Mouse (Mus musculus) heart, postnatal 0 days (tissue): ENCODE results near the gene Baz1a. TPM values are rescaled to one million over a fixed set of nuclear protein-coding genes. Genes with fewer than 3 reads are reported as not detected.

Source experiments
- ATAC-seq: fragments of 200-750 bp; cut with Nextera tagmentation; 2 replicates; pipeline ENCODE4 v1.8.0; 2017; ENCODE audit warnings: low read depth, moderate number of reproducible peaks, moderate library complexity; ENCODE audit not compliant: insufficient read depth
- DNase-seq: peaks from one replicate; pipeline ENCODE4 v3.0.0-alpha.2; 2016; ENCODE audit warnings: low spot score
- H3K27ac ChIP-seq: fragments of 300-500 bp; sonication (generic); 2 replicates; pipeline ENCODE4 v1.5.1; 2014; ENCODE audit warnings: low read depth, mild to moderate bottlenecking
- H3K27me3 ChIP-seq: fragments of 300-500 bp; sonication (generic); 2 replicates; pipeline ENCODE4 v1.6.1; 2014; ENCODE audit warnings: low read length, mixed read lengths; ENCODE audit not compliant: control insufficient read depth, insufficient read depth
- H3K36me3 ChIP-seq: fragments of 300-500 bp; sonication (generic); replicated peaks from 2 replicates; pipeline ENCODE4 v1.6.1; 2014; ENCODE audit warnings: low read length, mixed read lengths; ENCODE audit not compliant: control insufficient read depth, insufficient read depth
- H3K4me1 ChIP-seq: fragments of 300-500 bp; sonication (generic); 2 replicates; pipeline ENCODE4 v1.6.1; 2014; ENCODE audit warnings: antibody characterized with exemption; ENCODE audit not compliant: control insufficient read depth, insufficient read depth
- H3K4me2 ChIP-seq: fragments of 300-500 bp; sonication (generic); 2 replicates; pipeline ENCODE4 v1.6.1; 2014; ENCODE audit warnings: low read depth, mild to moderate bottlenecking, low read length, moderate library complexity
- H3K4me3 ChIP-seq: fragments of 300-500 bp; sonication (generic); 2 replicates; pipeline ENCODE4 v1.5.1; 2014; ENCODE audit warnings: low read depth, low read length
- H3K9ac ChIP-seq: fragments of 300-500 bp; sonication (generic); replicated peaks from 2 replicates; pipeline ENCODE4 v1.6.1; 2014; ENCODE audit warnings: low read depth, low read length, mixed read lengths
- H3K9me3 ChIP-seq: fragments of 300-500 bp; sonication (generic); replicated peaks from 2 replicates; pipeline ENCODE4 v1.6.1; 2016; ENCODE audit warnings: low read length; ENCODE audit not compliant: control insufficient read depth
- CTCF ChIP-seq: IDR thresholded peaks from 2 replicates; pipeline ENCODE4 v1.5.1; 2016; ENCODE audit warnings: antibody characterized with exemption, control low read depth, low read depth
- EP300 ChIP-seq: IDR thresholded peaks from 2 replicates; pipeline ENCODE4 v1.6.1; 2016; ENCODE audit warnings: antibody characterized with exemption, low read depth
- WGBS: fragments of 180-500 bp; shearing (Covaris S2); extraction: QIAGEN DNeasy Blood & Tissue Kit; methylation state at CpG from one replicate; pipeline ENCODE4 v1.1.7; 2014; 5-methylcytosine and 5-hydroxymethylcytosine counted together
- polyA plus RNA-seq: library from polyadenylated mRNA; unstranded; fragments of >200 nt; fragmentation: Nextera tagmentation; extraction: Ambion mirVana; gene quantifications from 2 replicates; pipeline ENCODE4 v1.2.1, GENCODE M21; 2015
- total RNA-seq: library from RNA; depleted of rRNA; stranded (reverse); fragments of >200 nt; gene quantifications from 2 replicates; pipeline ENCODE4 v1.2.3, GENCODE M21; 2014; ENCODE audit warnings: low replicate concordance

Baz1a gene
- total and polyA plus RNA-seq, 2 experiments from 2014 or later: 3.5 to 8.3 TPM

DNA sequence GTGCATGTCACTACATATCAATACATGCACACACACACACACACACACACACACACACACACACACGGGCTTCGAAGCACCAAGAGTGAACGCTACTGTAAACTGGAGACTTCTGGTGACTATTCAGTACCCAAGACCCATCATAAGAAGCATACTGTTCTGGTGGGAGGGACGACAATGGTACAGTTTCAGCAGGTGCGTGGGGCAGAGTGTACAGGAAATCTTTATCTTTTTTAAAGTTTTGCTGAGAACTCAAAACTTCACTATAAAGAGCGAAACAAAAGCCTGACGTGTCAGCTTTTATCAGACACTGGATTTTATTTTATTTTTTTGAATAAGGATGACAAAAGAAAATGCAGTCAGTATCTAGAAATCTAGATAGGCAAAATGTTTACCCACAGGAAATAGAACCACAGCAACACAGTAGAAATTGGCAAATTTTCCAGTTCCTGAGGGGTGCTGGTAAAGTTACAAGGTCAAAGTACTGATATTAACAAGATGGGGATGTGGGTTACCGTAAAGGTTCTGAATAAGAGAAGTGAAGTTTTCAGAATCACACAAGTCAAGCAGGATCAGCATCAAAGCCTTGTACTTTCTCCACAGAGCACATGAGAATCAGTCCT is 35.7 kb upstream of the Baz1a start:
- Histone ChIP-seq H3K27ac (no peak overlapping the region), H3K9me3 (no peaks in the 10 kb centered on the region), H3K9ac (no peak overlapping the region), H3K36me3 (peaks cover 25% of the 10 kb centered on the region), H3K4me1 (no peaks in the 10 kb centered on the region), H3K4me2 (no peak overlapping the region), H3K27me3 (no peaks in the 10 kb centered on the region), H3K4me3 (no peak overlapping the region)
- no peak for DNase-seq
- no peak for ATAC-seq
- 86% methylated on average over 8 of the region's 8 CpGs for WGBS
- TF ChIP-seq EP300 (no peak), CTCF (no peak)

DNA sequence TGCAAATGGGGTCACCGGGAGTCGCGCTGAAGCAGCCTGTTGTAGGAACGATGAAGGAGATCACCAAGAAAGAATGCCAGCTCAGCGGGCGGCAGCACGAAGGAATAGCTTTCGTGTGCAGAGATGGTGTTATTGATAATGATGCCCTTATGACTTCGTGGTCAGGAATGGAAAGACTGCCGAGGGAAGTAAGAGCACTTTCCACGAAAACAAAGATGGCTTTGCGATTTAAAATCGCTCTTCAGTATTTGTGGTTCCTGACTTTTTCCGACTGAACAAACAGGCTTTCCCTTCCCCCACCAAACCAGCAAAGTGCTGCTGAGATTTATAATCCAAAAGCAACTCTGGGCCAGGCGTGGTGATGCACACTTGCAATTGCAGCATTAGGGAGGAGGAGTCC is 26.9 kb upstream of the Baz1a start:
- Histone ChIP-seq H3K9me3 (no peaks in the 10 kb centered on the region), H3K9ac (no peak overlapping the region), H3K36me3 (peaks cover 15% of the 10 kb centered on the region; the same call in 1 of the 2 replicates), H3K27me3 (no peaks in the 10 kb centered on the region), H3K4me2 (no peak overlapping the region), H3K27ac (no peak overlapping the region), H3K4me3 (no peak overlapping the region), H3K4me1 (no peaks in the 10 kb centered on the region)
- no peak for ATAC-seq
- TF ChIP-seq EP300 (no peak), CTCF (no peak)
- 62% methylated on average over 15 of the region's 15 CpGs for WGBS
- no peak for DNase-seq

DNA sequence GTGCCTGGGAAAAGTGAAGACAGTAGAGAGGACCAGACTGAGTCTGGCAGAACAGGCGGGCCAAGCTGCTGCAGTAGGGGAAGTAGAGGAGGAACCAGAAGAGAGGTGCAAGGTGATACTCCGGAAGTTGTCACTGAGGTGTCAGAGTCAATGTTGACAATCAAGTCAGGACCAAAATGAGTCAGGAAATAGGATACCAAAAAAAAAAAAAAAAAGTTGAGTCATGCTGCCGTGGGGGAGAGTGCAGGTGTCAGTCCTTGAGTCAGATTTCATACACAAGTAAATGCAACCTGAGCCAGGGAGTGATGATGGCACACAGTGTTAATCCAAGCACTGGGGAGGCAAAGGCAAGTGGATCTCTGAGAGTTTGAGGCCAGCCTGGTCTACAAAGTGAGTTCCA is 12.9 kb upstream of the Baz1a start:
- H3K4me2 ChIP-seq: no peak overlapping the region
- DNase-seq (no peak), ATAC-seq (no peak)
- no peaks in the 10 kb centered on the region for H3K4me1 ChIP-seq
- WGBS: 21% methylated on average over 3 of the region's 3 CpGs
- no peak for TF ChIP-seq EP300
- no peak for TF ChIP-seq CTCF
- H3K4me3 ChIP-seq: no peak overlapping the region
- H3K9me3 ChIP-seq: 0 out of 2 replicates have a peak, but pooled peaks cover 6% of the 10 kb centered on the region
- H3K36me3 ChIP-seq: no peaks in the 10 kb centered on the region
- H3K27me3 ChIP-seq: no peaks in the 10 kb centered on the region
- H3K9ac ChIP-seq: no peak overlapping the region
- H3K27ac ChIP-seq: no peak overlapping the region

DNA sequence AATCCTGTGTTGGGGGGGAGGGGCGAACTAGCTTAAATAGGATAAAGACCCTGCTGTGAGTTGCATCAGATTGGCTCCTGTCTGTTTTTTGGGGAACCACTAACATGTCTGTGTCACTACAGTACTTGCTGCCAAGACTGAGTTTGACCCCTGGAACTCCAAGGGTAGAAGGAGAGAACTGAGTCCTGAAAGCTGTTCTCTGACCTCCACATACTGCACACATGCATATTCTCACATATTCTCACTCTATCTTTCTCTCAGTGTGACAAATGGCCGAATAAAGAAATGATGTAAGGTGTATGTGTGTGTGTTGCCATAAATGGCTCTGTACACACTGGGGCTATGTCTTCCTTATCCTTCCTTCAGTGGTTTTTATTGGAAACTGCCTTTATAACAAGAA is 9.1 kb upstream of the Baz1a start:
- H3K9me3 ChIP-seq: 0 out of 2 replicates have a peak, but pooled peaks cover 6% of the 10 kb centered on the region
- H3K9ac ChIP-seq: no peak overlapping the region
- H3K4me3 ChIP-seq: no peak overlapping the region
- H3K27me3 ChIP-seq: no peaks in the 10 kb centered on the region
- H3K4me1 ChIP-seq: no peaks in the 10 kb centered on the region
- TF ChIP-seq EP300 (no peak), CTCF (no peak)
- H3K27ac ChIP-seq: no peak overlapping the region
- ATAC-seq (no peak), DNase-seq (no peak)
- WGBS: 56% methylated on average over 2 of the region's 2 CpGs
- H3K36me3 ChIP-seq: no peaks in the 10 kb centered on the region
- H3K4me2 ChIP-seq: no peak overlapping the region

- H3K9me3 ChIP-seq: 0 out of 2 replicates have a peak, but pooled peaks cover 4% of the 10 kb centered on the region
- no peaks in the 10 kb centered on the region for H3K36me3 ChIP-seq
- TF ChIP-seq EP300 (no peak), CTCF (no peak)
- no peak overlapping the region for H3K9ac ChIP-seq
- H3K4me3 ChIP-seq: no peak overlapping the region
- H3K27me3 ChIP-seq: no peaks in the 10 kb centered on the region
- no peak for DNase-seq
- WGBS: 73% methylated on average over 7 of the region's 7 CpGs
- H3K4me2 ChIP-seq: no peak overlapping the region
- no peaks in the 10 kb centered on the region for H3K4me1 ChIP-seq
- no peak for ATAC-seq
- no peak overlapping the region for H3K27ac ChIP-seq
These were observed 5.3 kb upstream of the Baz1a start for GRCm38 (mm10) chr12:55019421-55019877.
